Mouse (Mus musculus): ENCODE results near the gene Dupd1.

Dupd1 gene

GRCm38 (mm10) chr14:21720430-21721205, 6.2 kb upstream of the Dupd1 start:
- no peak for DNase-seq

GRCm38 (mm10) chr14:21719646-21720383, 5.4 kb upstream of the Dupd1 start:
- DNase-seq, result no peak

- DNase-seq, result no peak
These were observed 3.1 kb downstream of the Dupd1 start for GRCm38 (mm10) chr14:21711231-21711630.

GRCm38 (mm10) chr14:21709545-21709944, 4.8 kb downstream of the Dupd1 start:
- DNase-seq, result no peak

GRCm38 (mm10) chr14:21706759-21707571, 7.4 kb downstream of the Dupd1 start:
- DNase-seq, result no peak

- DNase-seq, result no peak
These were observed 8.9 kb downstream of the Dupd1 start for GRCm38 (mm10) chr14:21705462-21705861.

- DNase-seq, result no peak
These were observed 11.1 kb downstream of the Dupd1 start for GRCm38 (mm10) chr14:21703255-21703654.

- no peak for DNase-seq
These were observed 11.7 kb downstream of the Dupd1 start for GRCm38 (mm10) chr14:21702691-21703090.

GRCm38 (mm10) chr14:21696186-21696830, 18.1 kb downstream of the Dupd1 start:
- DNase-seq, result no peak

GRCm38 (mm10) chr14:21695020-21695419, 19.4 kb downstream of the Dupd1 start:
- DNase-seq, result no peak

GRCm38 (mm10) chr14:21691070-21691469, 23.3 kb downstream of the Dupd1 start:
- DNase-seq, result no peak

- no peak for DNase-seq
These were observed 27.7 kb downstream of the Dupd1 start for GRCm38 (mm10) chr14:21686376-21687279.

- DNase-seq, result no peak
These were observed 28.8 kb downstream of the Dupd1 start for GRCm38 (mm10) chr14:21685411-21686146.

GRCm38 (mm10) chr14:21683834-21684233, 30.5 kb downstream of the Dupd1 start:
- DNase-seq, result no peak

- DNase-seq, result peak; percentile 75
These were observed 31.7 kb downstream of the Dupd1 start for GRCm38 (mm10) chr14:21682681-21683129.

GRCm38 (mm10) chr14:21679631-21680201, 34.7 kb downstream of the Dupd1 start:
- DNase-seq, result no peak

- DNase-seq, result peak; percentile 51
These were observed 35.7 kb downstream of the Dupd1 start for GRCm38 (mm10) chr14:21678509-21679285.

- no peak for DNase-seq
These were observed 38.2 kb downstream of the Dupd1 start for GRCm38 (mm10) chr14:21676223-21676622.

- no peak for DNase-seq
These were observed 39.9 kb downstream of the Dupd1 start for GRCm38 (mm10) chr14:21674471-21674870.

- no peak for DNase-seq
These were observed 41.3 kb downstream of the Dupd1 start for GRCm38 (mm10) chr14:21673100-21673499.

All from thymus, postnatal 25 days (tissue).